Mouse (Mus musculus) frontal cortex, postnatal 36 days (tissue): ENCODE results near the gene Olfr1291-ps1.

ENCODE experiments used
- DNase-seq, 2 experiments: peaks; one replicate each; pipeline ENCODE4 v3.0.0; 2022; ENCODE audit warnings: low spot score in 2 of 2

Gene Olfr1291-ps1

GRCm38 (mm10) chr2:111496880-111497279 is at the start of gene Olfr1291-ps1:
TSS of gene Olfr1291-ps1 (plus strand) at chr2:111497180.
- DNase-seq: no peak

- no peak for DNase-seq
These were observed 48.1 kb upstream of the Olfr1291-ps1 start, which contains the start of gene Olfr1287 for GRCm38 (mm10) chr2:111448842-111449241. TSS of gene Olfr1287 (plus strand) at chr2:111449142.

- DNase-seq: no peak
These were observed 23.2 kb upstream of the Olfr1291-ps1 start, which contains the start of gene Olfr1288 for GRCm38 (mm10) chr2:111473801-111474200. TSS of gene Olfr1288 (plus strand) at chr2:111474101.

GRCm38 (mm10) chr2:111480519-111480918 is 16.5 kb upstream of the Olfr1291-ps1 start, which contains the start of gene Olfr1289:
TSS of gene Olfr1289 (plus strand) at chr2:111480819.
- DNase-seq: no peak

- no peak for DNase-seq
These were observed 3.3 kb upstream of the Olfr1291-ps1 start, which contains the start of gene Olfr1290 for GRCm38 (mm10) chr2:111493729-111494128. TSS of gene Olfr1290 (minus strand) at chr2:111493829.

GRCm38 (mm10) chr2:111517451-111517850 is 20.5 kb downstream of the Olfr1291-ps1 start:
- DNase-seq: no peak

- DNase-seq: no peak
These were observed 27.9 kb downstream of the Olfr1291-ps1 start, which contains the start of gene Olfr1293-ps for GRCm38 (mm10) chr2:111524903-111525302. TSS of gene Olfr1293-ps (plus strand) at chr2:111525203.

- DNase-seq: no peak
These were observed 43.2 kb downstream of the Olfr1291-ps1 start, which contains the start of gene Olfr1294 for GRCm38 (mm10) chr2:111540191-111540590. TSS of gene Olfr1294 (minus strand) at chr2:111540291.
